Mouse (Mus musculus): ENCODE data around the gene Rngtt. TPM values are rescaled to one million over a fixed set of nuclear protein-coding genes. Genes with fewer than 3 reads are reported as not detected.

Gene Rngtt
- polyA plus RNA-seq, 1 experiment from 2014 or later: 35.1 TPM

DNA sequence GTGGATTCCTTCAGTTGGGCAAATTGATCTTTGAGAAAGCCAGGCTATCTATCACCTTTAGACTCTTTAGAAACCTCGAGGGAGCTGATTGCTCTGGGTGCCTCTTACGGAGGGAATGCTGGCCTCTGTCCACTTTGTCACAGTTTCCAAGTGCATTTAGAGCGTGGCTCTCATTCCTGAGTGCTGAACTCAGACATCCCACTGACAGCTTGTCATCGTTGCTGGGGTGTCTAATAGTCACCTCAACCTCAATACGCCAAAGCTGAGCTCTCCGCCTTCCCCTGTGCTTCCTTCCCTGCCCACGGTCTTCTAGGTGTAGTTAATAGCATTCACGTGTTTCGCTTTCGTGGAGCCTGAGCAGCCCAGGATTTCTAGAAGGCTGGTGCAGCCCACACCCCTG is 200.4 kb downstream of the Rngtt start:
- H3K4me3 ChIP-seq (ENCODE audit: low read depth, low read length): no peak overlapping the region
- WGBS: 82% methylated on average over 10 of the region's 10 CpGs
- no peaks in the 10 kb centered on the region for H3K27me3 ChIP-seq (ENCODE audit: control insufficient read depth, insufficient read depth, low read length)
- H3K4me2 ChIP-seq (ENCODE audit: low read depth): no peak overlapping the region
- ATAC-seq (ENCODE audit: insufficient read depth, low FRiP score, low TSS enrichment) (no peak), DNase-seq (ENCODE audit: low spot score) (no peak)
- no peaks in the 10 kb centered on the region for H3K36me3 ChIP-seq (ENCODE audit: control insufficient read depth, insufficient read depth, low read length)
- no peak overlapping the region for H3K9ac ChIP-seq (ENCODE audit: low read length)
- H3K4me1 ChIP-seq (ENCODE audit: control insufficient read depth, insufficient read depth, low read length): no peaks in the 10 kb centered on the region
- H3K27ac ChIP-seq (ENCODE audit: low read depth, low read length): no peak overlapping the region
- no peaks in the 10 kb centered on the region for H3K9me3 ChIP-seq (ENCODE audit: control insufficient read depth, low read length)

- Histone ChIP-seq H3K4me1 (ENCODE audit: control insufficient read depth, insufficient read depth, low read length) (no peaks in the 10 kb centered on the region), H3K9ac (ENCODE audit: low read length) (no peak overlapping the region), H3K4me2 (ENCODE audit: low read depth) (no peak overlapping the region), H3K27ac (ENCODE audit: low read depth, low read length) (no peak overlapping the region), H3K9me3 (ENCODE audit: control insufficient read depth, low read length) (no peaks in the 10 kb centered on the region), H3K27me3 (ENCODE audit: control insufficient read depth, insufficient read depth, low read length) (no peaks in the 10 kb centered on the region), H3K4me3 (ENCODE audit: low read depth, low read length) (no peak overlapping the region), H3K36me3 (ENCODE audit: control insufficient read depth, insufficient read depth, low read length) (no peaks in the 10 kb centered on the region)
- DNase-seq (ENCODE audit: low spot score): no peak
- WGBS: 68% methylated on average over 3 of the region's 3 CpGs
- no peak for ATAC-seq (ENCODE audit: insufficient read depth, low FRiP score, low TSS enrichment)
Measured at GRCm38 (mm10) chr4:33513421-33513820, 203.3 kb downstream of the Rngtt start.

- ATAC-seq (ENCODE audit: insufficient read depth, low FRiP score, low TSS enrichment) (no peak), DNase-seq (ENCODE audit: low spot score) (no peak)
- H3K4me2 ChIP-seq (ENCODE audit: low read depth): no peak overlapping the region
- no peaks in the 10 kb centered on the region for H3K4me1 ChIP-seq (ENCODE audit: control insufficient read depth, insufficient read depth, low read length)
- no peaks in the 10 kb centered on the region for H3K36me3 ChIP-seq (ENCODE audit: control insufficient read depth, insufficient read depth, low read length)
- no peak overlapping the region for H3K4me3 ChIP-seq (ENCODE audit: low read depth, low read length)
- no peaks in the 10 kb centered on the region for H3K9me3 ChIP-seq (ENCODE audit: control insufficient read depth, low read length)
- H3K9ac ChIP-seq (ENCODE audit: low read length): no peak overlapping the region
- 89% methylated on average over 10 of the region's 10 CpGs for WGBS
- no peak overlapping the region for H3K27ac ChIP-seq (ENCODE audit: low read depth, low read length)
- H3K27me3 ChIP-seq (ENCODE audit: control insufficient read depth, insufficient read depth, low read length): no peaks in the 10 kb centered on the region
Measured at GRCm38 (mm10) chr4:33514108-33515000, 204.2 kb downstream of the Rngtt start.

DNA sequence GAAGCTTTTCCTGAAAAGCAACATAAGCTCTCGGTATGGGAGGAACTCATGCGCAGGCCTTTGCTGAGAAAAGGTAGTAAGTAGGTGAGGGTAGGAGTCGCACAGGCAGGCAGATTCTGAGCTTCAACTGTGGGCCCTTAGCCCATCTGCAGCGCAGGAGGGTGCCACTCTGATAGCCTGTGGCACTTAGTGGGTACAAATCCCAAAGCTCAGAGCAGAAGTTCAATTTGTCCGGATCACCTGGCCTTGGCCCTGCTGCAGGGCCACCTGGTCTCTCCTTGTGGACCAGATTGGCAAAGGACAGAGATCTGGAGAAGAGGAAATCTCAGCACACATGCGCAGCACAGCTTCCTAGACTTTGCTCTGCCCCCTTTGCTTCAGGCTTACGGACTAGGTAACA is 210.1 kb downstream of the Rngtt start:
- no peak for ATAC-seq (ENCODE audit: insufficient read depth, low FRiP score, low TSS enrichment)
- no peaks in the 10 kb centered on the region for H3K36me3 ChIP-seq (ENCODE audit: control insufficient read depth, insufficient read depth, low read length)
- H3K27ac ChIP-seq (ENCODE audit: low read depth, low read length): no peak overlapping the region
- no peaks in the 10 kb centered on the region for H3K4me1 ChIP-seq (ENCODE audit: control insufficient read depth, insufficient read depth, low read length)
- 91% methylated on average over 7 of the region's 7 CpGs for WGBS
- DNase-seq (ENCODE audit: low spot score): no peak
- no peaks in the 10 kb centered on the region for H3K27me3 ChIP-seq (ENCODE audit: control insufficient read depth, insufficient read depth, low read length)
- no peak overlapping the region for H3K9ac ChIP-seq (ENCODE audit: low read length)
- no peak overlapping the region for H3K4me3 ChIP-seq (ENCODE audit: low read depth, low read length)
- H3K4me2 ChIP-seq (ENCODE audit: low read depth): no peak overlapping the region
- H3K9me3 ChIP-seq (ENCODE audit: control insufficient read depth, low read length): no peaks in the 10 kb centered on the region

DNA sequence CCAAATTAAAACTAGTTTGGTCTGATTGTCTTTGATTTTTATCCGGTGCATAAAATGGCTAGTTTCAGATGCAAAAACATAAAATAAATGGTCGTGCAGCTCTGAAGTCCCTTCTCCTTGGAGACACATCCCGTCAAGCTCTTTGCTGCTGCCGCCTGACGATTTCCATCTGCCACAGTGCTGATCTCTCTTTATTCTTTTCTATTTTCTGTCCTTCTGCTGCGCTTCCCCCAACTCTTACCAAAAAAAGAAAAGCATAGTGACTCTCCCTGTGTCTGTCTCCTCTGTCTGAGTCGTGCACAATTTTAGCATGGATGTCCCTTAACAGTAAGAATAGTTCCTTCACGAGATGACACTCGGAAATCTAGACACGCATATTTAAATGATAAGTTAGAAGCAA is 210.8 kb downstream of the Rngtt start:
- Histone ChIP-seq H3K27me3 (ENCODE audit: control insufficient read depth, insufficient read depth, low read length) (no peaks in the 10 kb centered on the region), H3K9ac (ENCODE audit: low read length) (no peak overlapping the region), H3K27ac (ENCODE audit: low read depth, low read length) (no peak overlapping the region), H3K4me2 (ENCODE audit: low read depth) (no peak overlapping the region), H3K4me3 (ENCODE audit: low read depth, low read length) (no peak overlapping the region), H3K9me3 (ENCODE audit: control insufficient read depth, low read length) (no peaks in the 10 kb centered on the region), H3K36me3 (ENCODE audit: control insufficient read depth, insufficient read depth, low read length) (no peaks in the 10 kb centered on the region), H3K4me1 (ENCODE audit: control insufficient read depth, insufficient read depth, low read length) (no peaks in the 10 kb centered on the region)
- WGBS: 87% methylated on average over 10 of the region's 10 CpGs
- ATAC-seq (ENCODE audit: insufficient read depth, low FRiP score, low TSS enrichment): no peak
- no peak for DNase-seq (ENCODE audit: low spot score)

DNA sequence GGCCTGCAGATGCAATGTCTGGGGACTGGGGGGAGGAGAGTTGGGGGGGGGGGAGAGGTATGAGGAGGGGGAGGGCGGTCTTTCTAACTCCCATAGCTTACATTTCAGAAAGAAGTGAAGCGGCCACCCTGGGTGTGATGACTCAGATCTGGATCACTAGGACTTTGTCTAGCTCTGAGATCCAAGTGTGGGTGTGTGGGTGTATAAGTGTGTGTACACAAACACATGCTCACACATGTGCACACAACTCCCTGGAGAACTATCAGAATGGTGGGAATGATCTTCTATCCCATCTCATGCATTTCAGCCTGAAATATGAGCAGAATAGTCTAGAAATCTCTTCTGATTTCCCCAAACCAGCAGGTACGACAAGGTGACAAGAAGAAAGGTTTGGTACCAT is 213.7 kb downstream of the Rngtt start:
- H3K27me3 ChIP-seq (ENCODE audit: control insufficient read depth, insufficient read depth, low read length): no peaks in the 10 kb centered on the region
- DNase-seq (ENCODE audit: low spot score): no peak
- H3K9ac ChIP-seq (ENCODE audit: low read length): no peak overlapping the region
- no peaks in the 10 kb centered on the region for H3K9me3 ChIP-seq (ENCODE audit: control insufficient read depth, low read length)
- H3K4me3 ChIP-seq (ENCODE audit: low read depth, low read length): no peak overlapping the region
- no peak overlapping the region for H3K27ac ChIP-seq (ENCODE audit: low read depth, low read length)
- ATAC-seq (ENCODE audit: insufficient read depth, low FRiP score, low TSS enrichment): no peak
- no peak overlapping the region for H3K4me2 ChIP-seq (ENCODE audit: low read depth)
- WGBS: 90% methylated on average over 3 of the region's 3 CpGs
- H3K36me3 ChIP-seq (ENCODE audit: control insufficient read depth, insufficient read depth, low read length): no peaks in the 10 kb centered on the region
- H3K4me1 ChIP-seq (ENCODE audit: control insufficient read depth, insufficient read depth, low read length): no peaks in the 10 kb centered on the region

DNA sequence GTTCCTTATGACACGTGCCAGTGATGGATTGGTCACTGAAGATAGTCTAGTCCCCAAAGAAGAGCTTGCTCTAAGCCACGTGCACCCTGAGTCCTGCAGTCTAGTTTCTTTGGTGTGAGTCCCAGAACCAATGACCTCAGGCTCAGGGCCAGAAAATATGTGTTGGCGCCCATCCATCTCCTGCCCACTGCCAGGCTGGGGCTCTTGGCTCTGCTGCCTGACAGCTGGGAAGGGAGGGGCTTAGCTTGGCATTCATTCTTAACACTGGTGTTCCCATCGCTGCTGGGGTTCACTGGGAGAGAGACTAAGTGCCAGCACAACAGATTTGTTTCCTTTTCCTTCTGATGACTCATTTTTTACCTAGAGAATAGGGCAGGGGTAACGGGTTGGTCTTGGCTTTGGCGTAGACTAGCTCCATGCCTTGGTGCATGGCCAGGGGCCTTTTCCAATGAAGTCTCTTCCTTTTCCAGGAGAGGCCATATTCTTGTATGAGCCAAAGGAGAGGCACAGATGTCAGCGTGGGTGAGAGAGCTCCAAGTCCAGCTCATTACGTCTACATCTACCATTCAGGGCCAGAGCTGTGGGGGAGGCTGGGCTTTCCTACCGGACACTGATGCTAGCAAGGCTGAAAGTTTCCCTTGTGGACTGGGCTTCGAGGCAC is 214.5 kb downstream of the Rngtt start:
- no peaks in the 10 kb centered on the region for H3K36me3 ChIP-seq (ENCODE audit: control insufficient read depth, insufficient read depth, low read length)
- no peaks in the 10 kb centered on the region for H3K27me3 ChIP-seq (ENCODE audit: control insufficient read depth, insufficient read depth, low read length)
- no peak overlapping the region for H3K9ac ChIP-seq (ENCODE audit: low read length)
- no peak for ATAC-seq (ENCODE audit: insufficient read depth, low FRiP score, low TSS enrichment)
- H3K4me3 ChIP-seq (ENCODE audit: low read depth, low read length): no peak overlapping the region
- H3K4me1 ChIP-seq (ENCODE audit: control insufficient read depth, insufficient read depth, low read length): no peaks in the 10 kb centered on the region
- no peak overlapping the region for H3K27ac ChIP-seq (ENCODE audit: low read depth, low read length)
- no peaks in the 10 kb centered on the region for H3K9me3 ChIP-seq (ENCODE audit: control insufficient read depth, low read length)
- 93% methylated on average over 10 of the region's 10 CpGs for WGBS
- DNase-seq (ENCODE audit: low spot score): no peak
- no peak overlapping the region for H3K4me2 ChIP-seq (ENCODE audit: low read depth)

DNA sequence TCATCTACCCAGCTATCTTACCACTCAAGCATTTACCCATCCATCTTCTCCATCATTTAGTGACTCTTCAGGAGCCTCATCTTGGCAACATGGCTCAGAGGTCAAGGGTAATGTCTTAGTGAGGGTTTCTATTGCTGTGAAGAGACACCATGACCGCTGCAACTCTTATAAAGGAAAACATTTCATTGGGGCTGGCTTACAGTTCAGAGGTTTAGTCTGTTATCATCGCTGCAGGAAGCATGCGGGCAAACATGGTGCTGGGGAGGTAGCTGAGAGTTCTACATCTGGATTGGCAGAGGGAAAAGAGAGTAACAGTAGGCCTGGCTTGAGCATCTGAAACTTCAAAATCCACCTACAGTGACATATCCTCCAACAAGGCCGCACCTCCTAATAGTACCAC is 215.2 kb downstream of the Rngtt start:
- Histone ChIP-seq H3K4me1 (ENCODE audit: control insufficient read depth, insufficient read depth, low read length) (no peaks in the 10 kb centered on the region), H3K36me3 (ENCODE audit: control insufficient read depth, insufficient read depth, low read length) (no peaks in the 10 kb centered on the region), H3K27me3 (ENCODE audit: control insufficient read depth, insufficient read depth, low read length) (no peaks in the 10 kb centered on the region), H3K4me2 (ENCODE audit: low read depth) (no peak overlapping the region), H3K9ac (ENCODE audit: low read length) (no peak overlapping the region), H3K9me3 (ENCODE audit: control insufficient read depth, low read length) (no peaks in the 10 kb centered on the region), H3K4me3 (ENCODE audit: low read depth, low read length) (no peak overlapping the region), H3K27ac (ENCODE audit: low read depth, low read length) (no peak overlapping the region)
- no peak for DNase-seq (ENCODE audit: low spot score)
- ATAC-seq (ENCODE audit: insufficient read depth, low FRiP score, low TSS enrichment): no peak
- WGBS: 94% methylated on average over 4 of the region's 4 CpGs

DNA sequence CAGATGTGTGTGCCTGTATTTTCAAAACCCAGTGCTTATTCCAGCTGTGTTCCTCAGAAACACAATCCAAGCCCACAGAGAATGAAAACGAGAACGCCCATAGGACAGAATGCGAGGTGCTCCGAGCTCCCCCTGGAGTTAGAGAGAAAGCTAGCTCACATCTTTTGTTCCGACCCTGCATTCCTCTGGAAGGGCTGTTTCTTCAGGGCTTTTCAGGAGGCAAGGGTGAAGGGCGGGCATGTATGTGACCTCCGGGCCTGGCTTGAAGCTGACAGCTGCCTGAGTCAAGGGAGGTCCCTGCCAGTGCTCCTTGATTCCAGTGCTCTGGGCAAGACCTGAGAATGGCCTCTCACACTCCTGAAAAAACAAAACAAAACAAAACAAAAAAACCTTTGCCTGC is 216.0 kb downstream of the Rngtt start:
- WGBS: 23% methylated on average over 7 of the region's 7 CpGs
- Histone ChIP-seq H3K4me1 (ENCODE audit: control insufficient read depth, insufficient read depth, low read length) (no peaks in the 10 kb centered on the region), H3K27ac (ENCODE audit: low read depth, low read length) (no peak overlapping the region), H3K9ac (ENCODE audit: low read length) (no peak overlapping the region), H3K27me3 (ENCODE audit: control insufficient read depth, insufficient read depth, low read length) (no peaks in the 10 kb centered on the region), H3K36me3 (ENCODE audit: control insufficient read depth, insufficient read depth, low read length) (no peaks in the 10 kb centered on the region), H3K4me2 (ENCODE audit: low read depth) (no peak overlapping the region), H3K9me3 (ENCODE audit: control insufficient read depth, low read length) (no peaks in the 10 kb centered on the region), H3K4me3 (ENCODE audit: low read depth, low read length) (no peak overlapping the region)
- ATAC-seq (ENCODE audit: insufficient read depth, low FRiP score, low TSS enrichment) (no peak), DNase-seq (ENCODE audit: low spot score) (no peak)
